19 mouse cellular contexts compared by ENCODE assay signal in the genomic region with DNA sequence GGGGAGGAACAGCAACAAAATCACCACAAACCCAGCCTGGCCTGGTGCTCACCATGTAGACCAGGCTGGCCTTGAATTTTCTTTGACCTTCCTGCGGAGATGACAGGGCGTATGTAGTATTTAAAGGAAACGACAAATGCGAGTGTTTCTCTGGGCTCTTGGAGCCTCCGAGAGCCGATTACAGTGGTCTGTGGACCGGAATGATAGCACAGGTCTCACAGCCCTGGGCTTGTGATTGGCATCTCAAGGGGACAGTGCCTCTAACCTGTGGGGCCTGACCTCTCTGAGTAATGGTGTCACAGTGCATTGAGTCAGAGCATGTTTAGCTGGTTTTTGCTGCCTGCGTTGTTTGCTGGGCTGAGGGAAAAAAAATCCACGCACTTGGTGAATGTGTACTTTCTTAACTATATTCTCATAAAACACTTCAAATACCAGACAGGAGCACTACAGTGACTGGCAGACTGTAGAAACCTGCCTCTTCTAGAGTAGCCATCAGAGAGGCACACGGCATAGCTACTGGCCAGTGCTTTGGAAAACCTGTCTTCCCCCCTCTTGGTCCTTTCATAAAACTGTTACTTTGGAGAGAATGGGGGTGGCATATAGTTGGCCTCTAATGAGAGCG. TPM values are rescaled to one million over a fixed set of nuclear protein-coding genes. Genes with fewer than 3 reads are reported as not detected.
DNase-seq lines count a peak whose midpoint lies in the region; ATAC-seq lines count a peak whose summit lies in the region.
"Had no signal": no experiment of that assay in that cellular context is flagged by ENCODE, and none has a peak within 500 bp of the region (broad histone marks: within the 10 kb centered on the region; RNA-seq: fewer than 3 reads in every experiment).

No protein-coding gene starts in this region.

- no peak for ATAC-seq in lung, embryonic 15.5 days (ENCODE audit: borderline replicate concordance, extremely low read depth, low FRiP score, low TSS enrichment)
- no peak; the same call in 1 of the 2 replicates for ATAC-seq in liver, embryonic 11.5 days (replicated peaks; ENCODE audit: low FRiP score)
- ATAC-seq: hindbrain, embryonic 16.5 days had no signal

- H3K9me3 ChIP-seq in lung, embryonic 15.5 days, result no peaks in the 10 kb centered on the region
- no peaks in the 10 kb centered on the region for H3K9me3 ChIP-seq in liver, embryonic 11.5 days (ENCODE audit: control insufficient read depth, low read length)
- H3K9me3 ChIP-seq: embryonic facial prominence, embryonic 15.5 days; forebrain, embryonic 12.5 days; limb, embryonic 15.5 days; megakaryocyte, embryonic 14.5 days had no signal

- no peak overlapping the region for H3K4me2 ChIP-seq in lung, embryonic 15.5 days
- H3K4me2 ChIP-seq in liver, embryonic 11.5 days, result peak overlapping the region; percentile 81
- H3K4me2 ChIP-seq: embryonic facial prominence, embryonic 15.5 days; forebrain, embryonic 12.5 days; limb, embryonic 15.5 days had no signal

- H3K4me1 ChIP-seq in lung, embryonic 15.5 days, result peaks cover 51% of the 10 kb centered on the region
- peaks cover 47% of the 10 kb centered on the region for H3K4me1 ChIP-seq in liver, embryonic 11.5 days (replicated peaks; ENCODE audit: control insufficient read depth, insufficient read depth, low read length)

- H3K36me3 ChIP-seq in lung, embryonic 15.5 days, result no peaks in the 10 kb centered on the region
- peaks cover 7% of the 10 kb centered on the region for H3K36me3 ChIP-seq in liver, embryonic 11.5 days (ENCODE audit: control insufficient read depth, insufficient read depth, low read length)
- H3K36me3 ChIP-seq: embryonic facial prominence, embryonic 15.5 days; forebrain, embryonic 12.5 days; limb, embryonic 15.5 days had no signal

- 73% methylated on average over 11 of the region's 11 CpGs for WGBS in lung, embryonic 15.5 days
- 62% methylated on average over 11 of the region's 11 CpGs for WGBS in liver, embryonic 11.5 days

- DNase-seq in adrenal gland, postnatal 14 days, result peak; percentile 38
- no peak for DNase-seq in adrenal gland, adult 8-10 months
- DNase-seq in lung, postnatal 14 days, result no peak
- no peak for DNase-seq in liver, embryonic 11.5 days (ENCODE audit: low spot score)
- DNase-seq in lung, postnatal 25 days (ENCODE audit: low spot score), result peak; percentile 57
- DNase-seq in thymus, postnatal 4 days, result no peak
- no peak for DNase-seq in kidney, adult 8-10 months
- DNase-seq: adrenal gland, postnatal 25 days; cerebellum, adult 8-10 months; gastrocnemius, postnatal 14 days; heart, postnatal 4 days; kidney, adult 2 months; kidney, postnatal 25 days had no signal

- no peak overlapping the region for H3K9ac ChIP-seq in lung, embryonic 15.5 days
- H3K9ac ChIP-seq in liver, embryonic 11.5 days (ENCODE audit: low read depth, low read length), result peak overlapping the region; percentile 9
- H3K9ac ChIP-seq: embryonic facial prominence, embryonic 15.5 days; forebrain, embryonic 12.5 days; limb, embryonic 15.5 days had no signal

- H3K4me3 ChIP-seq in lung, embryonic 15.5 days, result no peak overlapping the region
- H3K4me3 ChIP-seq in liver, embryonic 11.5 days (ENCODE audit: low read depth, low read length), result peak overlapping the region; percentile 76
- H3K4me3 ChIP-seq: embryonic facial prominence, embryonic 15.5 days; forebrain, embryonic 12.5 days; limb, embryonic 15.5 days; megakaryocyte, embryonic 14.5 days had no signal

- peak overlapping the region; percentile 41 for H3K27ac ChIP-seq in lung, embryonic 15.5 days
- H3K27ac ChIP-seq in liver, embryonic 11.5 days (ENCODE audit: low read depth, low read length), result peak overlapping the region; percentile 47
- H3K27ac ChIP-seq: embryonic facial prominence, embryonic 15.5 days; forebrain, embryonic 12.5 days; limb, embryonic 15.5 days had no signal

- H3K27me3 ChIP-seq in lung, embryonic 15.5 days, result no peaks in the 10 kb centered on the region
- H3K27me3 ChIP-seq in liver, embryonic 11.5 days (replicated peaks; ENCODE audit: control insufficient read depth, insufficient read depth, low read length), result no peaks in the 10 kb centered on the region
- H3K27me3 ChIP-seq: embryonic facial prominence, embryonic 15.5 days; forebrain, embryonic 12.5 days; limb, embryonic 15.5 days; megakaryocyte, embryonic 14.5 days had no signal

RNA-seq across cellular contexts. Expression of a gene that starts 3.6 kb away (rescaled TPM):
- 1.8 and 3.0 TPM in 2 replicates for total RNA-seq in adrenal gland, postnatal 14 days (2021)
- 1 to 10 TPM in 3 of 4 experiments, under 1 TPM in 1; 0.66 to 2.4 (median 2.2) TPM for total RNA-seq in adrenal gland, adult 8-10 months (2022)
- 18.7 and 20.2 TPM in 2 replicates for polyA plus RNA-seq in lung, embryonic 15.5 days (2015; fragmentation: Nextera tagmentation; extraction: Ambion mirVana)
- 15.9 and 18.5 TPM in 2 replicates for polyA plus RNA-seq in liver, embryonic 11.5 days (2014; fragmentation: Nextera tagmentation; extraction: Ambion mirVana)

RNA-seq across cellular contexts. Expression of a gene that starts 17.9 kb away (rescaled TPM):
- total RNA-seq in adrenal gland, postnatal 14 days (2021), result 25.9 and 32.2 TPM in 2 replicates
- 10 to 100 TPM; 54.1 to 81.1 (median 71.3) TPM for total RNA-seq in adrenal gland, adult 8-10 months (2022)
- 4.2 and 6.7 TPM in 2 replicates for polyA plus RNA-seq in lung, embryonic 15.5 days (2015; fragmentation: Nextera tagmentation; extraction: Ambion mirVana)
- 2.5 and 3.0 TPM in 2 replicates for polyA plus RNA-seq in liver, embryonic 11.5 days (2014; fragmentation: Nextera tagmentation; extraction: Ambion mirVana)

RNA-seq across cellular contexts. Expression of a gene that starts 20.8 kb away (rescaled TPM):
- 103 and 113 TPM in 2 replicates for total RNA-seq in adrenal gland, postnatal 14 days (2021)
- total RNA-seq in adrenal gland, adult 8-10 months (2022), result 100 to 1,000 TPM; 125 to 174 (median 152) TPM
- polyA plus RNA-seq in lung, embryonic 15.5 days (2015; fragmentation: Nextera tagmentation; extraction: Ambion mirVana), result 109 and 114 TPM in 2 replicates
- 107 and 114 TPM in 2 replicates for polyA plus RNA-seq in liver, embryonic 11.5 days (2014; fragmentation: Nextera tagmentation; extraction: Ambion mirVana)

RNA-seq across cellular contexts. Expression of a gene that starts 37.5 kb away (rescaled TPM):
- total RNA-seq in adrenal gland, postnatal 14 days (2021), result 30.2 and 32.3 TPM in 2 replicates
- total RNA-seq in adrenal gland, adult 8-10 months (2022), result 10 to 100 TPM; 28.9 to 58.1 (median 44.4) TPM
- polyA plus RNA-seq in lung, embryonic 15.5 days (2015; fragmentation: Nextera tagmentation; extraction: Ambion mirVana), result 35.3 and 46.2 TPM in 2 replicates
- 12.4 and 13.1 TPM in 2 replicates for polyA plus RNA-seq in liver, embryonic 11.5 days (2014; fragmentation: Nextera tagmentation; extraction: Ambion mirVana)

RNA-seq across cellular contexts. Expression of a gene that starts 46.3 kb away (rescaled TPM):
- total RNA-seq in adrenal gland, postnatal 14 days (2021), result 118 and 119 TPM in 2 replicates
- 10 to 100 TPM; 20.9 to 31.8 (median 30.0) TPM for total RNA-seq in adrenal gland, adult 8-10 months (2022)
- polyA plus RNA-seq in lung, embryonic 15.5 days (2015; fragmentation: Nextera tagmentation; extraction: Ambion mirVana), result 1,835 and 1,898 TPM in 2 replicates
- 896 and 908 TPM in 2 replicates for polyA plus RNA-seq in liver, embryonic 11.5 days (2014; fragmentation: Nextera tagmentation; extraction: Ambion mirVana)

Comparison
In these comparisons a context has a peak if more than half of its experiments do, and no peak if none do; other contexts are left out.
1. DNase-seq: peak in adrenal gland, postnatal 14 days (single experiment) and lung, postnatal 25 days (single experiment); none in adrenal gland, adult 8-10 months (single experiment), lung, postnatal 14 days (single experiment), liver, embryonic 11.5 days (single experiment), thymus, postnatal 4 days (single experiment) and kidney, adult 8-10 months (0 of 2).